Mouse (Mus musculus) liver, adult (tissue): ENCODE results near the gene Lmo7.

Experiments used
- GATA4 ChIP-seq: IDR thresholded peaks from 2 replicates; pipeline ENCODE4 v1.6.1; 2014; ENCODE audit warnings: mild to moderate bottlenecking, low read length; ENCODE audit not compliant: insufficient replicate concordance

Gene Lmo7

DNA sequence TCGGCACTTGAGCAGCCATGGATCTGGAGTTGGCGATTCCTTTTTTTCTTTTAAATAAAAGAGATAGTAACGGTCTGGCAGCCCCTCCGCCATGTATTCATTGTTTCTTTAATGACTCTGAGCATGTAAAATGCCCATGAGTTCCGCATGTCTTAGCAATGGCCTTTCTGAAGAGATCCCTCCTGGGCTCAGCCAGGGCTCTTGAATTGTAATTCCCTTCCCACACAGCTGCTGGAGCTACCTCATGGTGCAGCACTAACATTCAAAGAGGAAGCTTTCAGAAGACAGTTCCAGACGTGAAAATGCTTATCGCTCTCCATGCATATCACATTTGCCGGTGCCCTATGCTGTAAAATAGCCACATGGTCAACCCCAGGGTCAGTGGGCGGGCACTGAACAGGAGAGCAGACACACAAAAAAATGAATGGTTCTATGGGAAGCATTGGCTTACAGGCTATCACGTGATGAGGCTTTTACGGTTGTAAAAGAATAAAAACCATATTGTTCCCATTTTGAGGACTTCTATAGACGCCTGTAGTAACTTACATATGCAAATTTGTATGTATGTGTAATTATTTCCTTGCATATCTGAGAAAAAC lies 198.0 kb downstream of the Lmo7 start:
- TF ChIP-seq GATA4: no peak

DNA sequence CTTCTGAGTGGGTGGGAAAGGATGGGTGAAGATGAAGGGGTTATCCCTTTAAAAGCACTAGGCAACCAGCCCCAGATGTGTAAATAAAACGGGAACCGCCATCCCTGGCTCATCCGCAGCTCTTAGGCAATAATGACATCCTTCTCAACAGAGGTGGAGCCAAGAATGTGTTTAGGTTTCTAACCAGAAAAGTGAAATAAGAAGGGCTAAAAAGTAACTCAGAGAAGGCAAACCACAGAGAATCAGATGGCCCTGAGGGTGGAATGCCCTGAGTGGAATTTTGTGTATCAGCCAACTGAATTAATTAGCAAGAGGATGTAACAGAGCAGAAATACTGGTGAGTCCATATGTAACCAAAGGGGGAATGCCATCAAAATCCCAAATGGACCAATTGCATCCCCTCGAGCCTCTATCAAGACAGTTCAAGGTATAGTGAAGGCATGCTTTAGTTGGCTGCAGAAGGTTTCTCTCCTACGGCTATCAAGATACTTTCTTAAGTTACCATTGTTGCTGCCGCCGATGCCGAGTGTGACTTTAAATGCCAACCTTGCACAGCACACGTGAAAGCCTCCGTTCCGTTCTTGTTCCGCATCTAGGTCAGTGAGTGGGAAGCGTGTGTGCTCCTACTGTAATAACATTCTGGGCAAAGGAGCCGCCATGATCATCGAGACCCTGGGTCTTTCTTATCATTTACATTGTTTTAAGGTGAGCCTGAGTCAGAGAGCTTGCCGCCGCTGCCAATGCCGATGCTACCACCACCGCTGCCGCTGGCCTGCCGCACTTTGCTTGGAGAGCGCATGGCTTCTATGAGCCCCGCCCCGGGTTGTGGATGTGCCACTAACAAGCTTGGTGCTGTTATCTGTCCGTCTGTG lies 201.1 kb downstream of the Lmo7 start:
- no peak for TF ChIP-seq GATA4

DNA sequence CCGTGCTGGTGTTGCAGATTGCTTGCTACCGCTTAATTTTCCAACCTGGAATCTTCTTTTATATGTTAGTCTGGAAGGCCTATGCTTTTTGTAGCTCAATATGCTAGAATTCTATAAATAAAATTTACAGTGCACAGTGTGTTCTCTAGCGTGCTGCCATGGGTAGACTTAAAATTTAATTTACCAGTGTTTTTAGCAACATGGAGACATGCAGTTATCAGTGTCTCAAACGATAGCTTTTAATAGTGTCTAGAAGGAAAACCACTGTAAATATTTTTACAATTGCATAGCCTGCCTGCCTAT lies 201.6 kb downstream of the Lmo7 start:
- TF ChIP-seq GATA4: no peak

- TF ChIP-seq GATA4: no peak
These were observed 203.8 kb downstream of the Lmo7 start for GRCm38 (mm10) chr14:101933551-101933950.

DNA sequence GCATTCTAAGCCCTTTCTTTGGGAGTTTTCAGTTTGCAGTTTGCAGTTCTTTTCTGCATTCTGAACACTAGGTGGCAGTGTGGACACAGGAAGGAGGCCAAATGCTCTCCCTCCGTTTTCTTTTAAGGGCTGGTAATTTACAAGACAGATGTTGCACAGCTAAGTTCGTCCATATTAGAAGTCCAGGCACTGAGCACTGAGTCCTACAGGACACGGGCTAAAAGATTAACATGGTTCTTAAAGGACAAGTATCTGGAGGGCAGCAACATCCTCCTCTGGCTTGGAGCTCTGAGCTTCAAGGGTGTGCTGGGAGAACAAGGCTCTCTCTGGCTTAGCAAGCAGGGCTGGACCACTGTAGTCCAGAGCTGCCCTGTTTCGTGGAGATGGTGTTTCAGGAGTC lies 213.2 kb downstream of the Lmo7 start:
- no peak for TF ChIP-seq GATA4

- TF ChIP-seq GATA4: no peak
These were observed 217.2 kb downstream of the Lmo7 start for GRCm38 (mm10) chr14:101946711-101947516.

DNA sequence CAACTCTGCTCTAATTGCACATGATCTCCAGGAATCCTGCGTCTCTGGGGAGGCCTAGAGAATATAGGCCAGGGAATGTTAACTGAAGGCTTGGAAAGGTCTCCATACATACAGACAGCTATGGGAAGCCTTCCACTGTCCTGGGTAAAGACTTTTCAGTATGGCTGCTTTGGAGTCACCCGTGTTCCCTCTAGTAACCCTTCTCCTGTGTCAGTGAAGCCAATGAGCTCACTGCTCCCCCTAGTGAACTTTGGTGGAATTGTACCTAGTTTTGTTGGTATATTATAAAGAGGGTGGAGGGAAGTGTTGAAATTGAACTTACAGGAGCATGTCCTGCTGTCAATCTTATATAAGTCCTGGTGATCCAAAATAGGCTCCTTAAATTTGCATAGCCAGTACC lies 219.4 kb downstream of the Lmo7 start:
- no peak for TF ChIP-seq GATA4

DNA sequence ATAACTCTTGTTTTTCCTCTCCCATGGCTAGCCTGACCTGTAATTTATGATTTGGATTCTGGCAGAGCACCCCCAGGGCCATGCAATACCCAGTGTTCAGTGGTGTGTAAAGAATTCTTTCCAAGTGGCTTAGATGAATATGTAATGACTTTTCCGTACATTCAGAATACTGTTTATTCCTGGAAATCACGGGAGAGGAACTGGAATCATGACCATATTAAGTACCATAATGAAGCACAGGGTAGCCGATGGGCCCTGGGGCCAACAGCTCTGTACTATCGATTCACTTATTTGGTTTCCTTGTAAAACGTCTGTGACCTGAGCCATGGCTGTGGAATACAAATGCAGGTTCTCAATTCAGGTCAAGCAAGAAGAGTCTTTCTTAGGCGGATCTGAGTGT lies 221.3 kb downstream of the Lmo7 start:
- no peak for TF ChIP-seq GATA4

GRCm38 (mm10) chr14:101953793-101954468 lies 224.2 kb downstream of the Lmo7 start:
- TF ChIP-seq GATA4: no peak

DNA sequence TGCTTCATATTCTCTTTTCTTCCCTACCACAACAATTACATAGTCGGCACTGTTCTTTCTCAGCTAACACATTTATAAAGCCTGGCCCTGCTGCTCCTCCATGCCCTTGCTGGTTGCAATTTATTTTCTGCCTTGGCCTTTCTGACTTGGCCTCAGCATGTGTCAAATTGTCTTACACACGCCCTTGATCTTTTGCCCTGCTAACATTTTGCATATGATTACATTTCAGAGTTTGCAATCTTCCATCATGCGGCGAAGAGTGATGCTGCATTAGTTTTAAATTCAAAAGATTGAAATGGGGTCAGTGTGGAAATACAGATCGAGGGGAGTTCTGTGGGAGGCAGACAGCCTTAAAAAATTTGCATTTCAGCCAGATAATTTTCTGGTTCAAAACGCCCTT lies 234.6 kb downstream of the Lmo7 start:
- TF ChIP-seq GATA4: no peak

GRCm38 (mm10) chr14:101964956-101965355 lies 235.2 kb downstream of the Lmo7 start:
- TF ChIP-seq GATA4: no peak

- no peak for TF ChIP-seq GATA4
These were observed 243.0 kb downstream of the Lmo7 start for GRCm38 (mm10) chr14:101972764-101973163.

GRCm38 (mm10) chr14:101973171-101973570 lies 243.4 kb downstream of the Lmo7 start:
- no peak for TF ChIP-seq GATA4

GRCm38 (mm10) chr14:101976021-101976685 lies 246.4 kb downstream of the Lmo7 start:
- TF ChIP-seq GATA4: no peak
